Mouse (Mus musculus): ENCODE data around the gene Mga.

Mga gene

GRCm38 (mm10) chr2:119897090-119897732 lies at the start of gene Mga:
Gene Mga (plus strand): TSS chr2:119897228.
- DNase-seq (ENCODE audit: low spot score in 2 of 2): peak; percentile 92 to 95

GRCm38 (mm10) chr2:119853811-119854210 lies 43.2 kb upstream of the Mga start:
- no peak for DNase-seq (ENCODE audit: low spot score in 2 of 2)

DNA sequence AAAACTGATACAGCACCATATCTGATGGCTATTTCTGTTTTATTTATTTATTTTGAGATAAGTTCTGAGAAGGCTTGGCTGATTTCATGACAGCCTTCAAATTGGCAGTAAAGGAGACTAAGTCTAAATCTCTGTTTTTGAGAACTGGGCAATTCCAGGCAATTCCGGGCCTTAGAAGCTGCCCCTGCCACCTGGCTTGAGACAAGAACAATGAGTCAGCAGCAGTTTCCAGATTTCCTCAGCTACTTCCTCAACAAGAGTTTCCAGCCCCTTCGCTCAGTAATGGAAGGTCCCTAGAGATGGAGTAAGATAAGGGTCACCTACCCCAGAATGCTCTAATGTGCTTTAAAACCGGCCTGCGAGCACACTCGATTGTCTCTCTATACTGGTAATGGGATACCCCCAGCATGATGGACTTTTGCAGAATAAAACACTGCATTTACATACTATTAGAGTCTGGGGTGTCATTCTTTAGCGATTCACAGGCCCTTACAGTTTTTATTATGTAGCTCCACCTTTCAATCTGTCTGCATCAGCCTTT lies 41.6 kb upstream of the Mga start:
- DNase-seq (ENCODE audit: low spot score in 2 of 2): no peak

DNA sequence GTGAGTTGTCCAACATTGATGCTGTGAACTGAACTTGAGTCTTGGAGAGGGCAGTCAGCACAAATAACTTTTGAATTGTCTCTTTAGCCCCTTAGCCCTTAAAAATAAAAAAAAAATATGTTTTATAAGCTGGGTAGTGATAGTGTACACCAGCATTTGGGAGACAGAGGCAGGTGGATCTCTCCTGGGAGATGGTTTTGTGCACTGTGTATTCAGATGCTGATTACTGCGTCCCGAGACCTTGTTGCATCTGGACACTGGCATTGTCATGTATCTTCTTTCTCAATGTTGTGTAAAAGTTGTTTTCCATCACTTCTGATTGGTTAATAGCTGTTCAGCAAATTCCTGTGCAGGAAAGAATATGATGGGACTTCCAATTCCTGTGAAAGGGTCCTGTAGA lies 39.7 kb upstream of the Mga start:
- no peak for DNase-seq (ENCODE audit: low spot score in 2 of 2)

GRCm38 (mm10) chr2:119864484-119864883 lies 32.5 kb upstream of the Mga start:
- no peak for DNase-seq (ENCODE audit: low spot score in 2 of 2)

DNA sequence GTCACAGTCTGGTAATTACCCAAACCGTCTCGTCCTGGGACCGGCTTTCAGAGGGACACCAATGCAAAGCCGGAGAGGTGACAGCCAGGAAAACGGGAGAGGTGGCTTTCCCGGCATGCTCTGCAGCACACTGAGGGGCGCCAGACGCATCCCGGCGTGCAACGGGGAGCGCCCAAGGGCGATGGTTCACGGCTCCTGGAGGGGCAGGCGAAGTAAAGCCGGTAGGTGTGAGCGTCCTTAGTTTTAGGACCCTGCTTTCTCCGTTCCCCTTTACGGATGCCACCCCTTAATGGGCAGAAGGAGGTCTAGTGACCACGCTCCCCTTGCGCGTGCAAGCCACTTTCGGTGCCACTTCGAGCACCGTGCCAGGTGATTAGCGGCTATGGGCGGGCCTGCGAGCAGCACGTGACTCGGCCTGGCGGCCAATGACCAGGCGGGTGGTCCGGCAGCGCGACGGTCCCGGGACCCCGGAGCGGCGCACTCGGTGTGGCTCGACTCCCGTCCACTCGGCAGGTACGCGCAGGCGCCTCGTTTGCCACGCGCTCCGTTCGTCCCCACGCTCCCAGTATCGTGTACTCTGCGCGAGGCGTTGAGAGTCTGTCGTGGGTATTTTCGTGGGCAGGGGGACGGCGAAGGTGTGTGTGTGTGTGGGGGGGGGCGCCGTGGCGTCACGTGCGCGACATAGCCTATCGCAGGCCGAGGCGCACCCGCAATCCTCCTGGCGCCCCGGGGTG lies 24.5 kb upstream of the Mga start:
- DNase-seq (ENCODE audit: low spot score in 2 of 2): peak; percentile 69 to 72

DNA sequence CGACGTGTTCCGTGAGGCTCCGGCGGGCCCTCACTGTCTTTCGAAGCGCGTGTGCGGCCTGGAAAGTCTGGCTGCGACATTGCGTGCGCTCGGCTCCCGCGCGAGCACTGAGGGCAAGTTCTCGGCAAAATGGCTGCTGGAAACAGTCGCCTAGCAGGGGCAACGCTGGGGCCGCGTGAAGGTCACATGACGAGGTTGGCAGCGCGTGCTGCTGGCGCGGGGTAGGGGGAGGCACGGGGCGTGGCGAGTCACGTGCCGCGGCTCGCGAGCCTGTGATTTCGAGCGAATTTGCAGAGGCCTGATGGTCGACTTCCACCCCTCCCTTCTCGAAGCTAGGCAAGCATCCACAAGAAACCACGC lies 23.9 kb upstream of the Mga start:
- peak; percentile 90 to 91 for DNase-seq (ENCODE audit: low spot score in 2 of 2)

- no peak for DNase-seq (ENCODE audit: low spot score in 2 of 2)
Observed at GRCm38 (mm10) chr2:119875981-119876380, 21.0 kb upstream of the Mga start.

- DNase-seq (ENCODE audit: low spot score in 2 of 2): no peak
Observed at GRCm38 (mm10) chr2:119887201-119887600, 9.8 kb upstream of the Mga start.

- DNase-seq (ENCODE audit: low spot score in 2 of 2): no peak
Observed at GRCm38 (mm10) chr2:119896553-119897089, 407 bp upstream of the Mga start.

DNA sequence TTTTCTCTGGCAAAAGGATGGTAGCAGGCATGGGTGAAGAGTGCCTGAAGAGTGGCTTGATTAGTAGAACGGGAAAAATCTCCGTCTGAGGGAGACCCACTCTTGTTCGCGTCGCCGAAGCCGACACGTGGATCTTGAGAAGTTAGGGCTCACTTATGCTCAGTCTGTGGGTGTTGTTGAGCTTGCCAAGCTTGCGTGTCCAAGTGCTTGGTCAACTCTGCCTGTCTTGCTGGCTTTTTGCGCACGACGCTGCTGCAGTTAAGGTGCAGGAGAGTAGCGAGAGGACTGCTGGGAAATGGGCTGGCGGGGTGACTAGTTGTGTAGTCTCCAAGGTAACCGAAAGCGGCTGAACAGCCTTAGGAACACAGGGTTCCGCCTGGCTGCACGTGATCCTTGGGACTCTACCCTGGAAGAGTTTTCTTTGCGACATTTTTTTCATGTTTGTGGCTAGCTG lies 1.1 kb downstream of the Mga start:
- DNase-seq (ENCODE audit: low spot score in 2 of 2): peak; percentile 34 to 35

GRCm38 (mm10) chr2:119916007-119916406 lies 19.0 kb downstream of the Mga start:
- DNase-seq (ENCODE audit: low spot score in 2 of 2): no peak

DNA sequence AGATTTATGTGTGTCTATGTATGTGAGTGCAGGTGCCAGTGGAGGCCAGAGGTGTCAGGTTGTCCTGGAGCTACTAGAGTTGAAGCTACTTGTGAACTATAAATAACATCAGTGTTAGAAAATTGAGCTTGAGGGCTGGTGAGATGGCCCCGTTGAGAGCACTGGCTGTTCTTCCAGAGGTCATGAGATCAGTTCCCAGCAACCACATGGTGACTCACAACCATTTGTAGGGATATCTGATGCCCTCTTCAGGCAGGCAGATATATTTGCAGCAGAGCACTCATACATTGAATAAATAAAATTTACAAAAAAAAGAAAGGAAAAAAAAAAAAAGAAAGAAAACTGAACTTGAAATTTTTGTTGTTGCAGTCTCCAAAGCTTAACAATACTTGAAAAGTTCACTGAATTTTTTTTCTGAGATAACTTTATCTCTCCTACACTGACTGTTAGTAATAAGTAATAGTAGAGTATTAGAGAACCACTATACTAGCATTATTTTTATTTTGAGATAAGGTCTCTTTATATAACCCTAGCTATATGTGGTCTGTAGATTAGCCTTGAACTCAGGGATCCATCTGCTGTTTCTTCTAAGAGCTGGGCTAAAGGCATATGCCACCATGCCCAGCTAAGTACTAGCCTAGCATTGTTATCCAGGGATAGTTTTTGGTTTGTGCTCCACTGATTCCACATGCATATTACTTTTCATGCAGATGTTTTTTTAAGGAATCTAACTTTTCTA lies 20.8 kb downstream of the Mga start:
- DNase-seq (ENCODE audit: low spot score in 2 of 2): no peak

DNA sequence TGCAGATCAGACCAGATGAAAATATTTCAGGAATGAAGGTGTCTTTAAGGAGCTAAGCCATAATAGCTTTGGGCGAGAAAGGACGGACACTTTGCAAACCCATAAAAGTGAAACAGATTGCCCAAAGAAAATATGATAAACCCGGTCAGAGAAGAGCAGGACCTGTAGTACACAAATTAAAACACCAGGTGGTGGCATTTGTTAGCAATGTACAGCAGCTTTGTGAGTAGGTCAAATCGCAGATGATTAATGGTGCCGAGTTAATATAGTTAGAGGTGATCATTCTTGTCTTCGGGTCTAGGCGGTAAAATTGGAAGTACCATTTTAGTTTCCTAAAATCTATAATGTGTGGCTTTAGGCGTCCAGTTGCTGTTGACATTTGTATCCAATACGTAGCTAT lies 73.5 kb downstream of the Mga start:
- DNase-seq (ENCODE audit: low spot score in 2 of 2): no peak

DNA sequence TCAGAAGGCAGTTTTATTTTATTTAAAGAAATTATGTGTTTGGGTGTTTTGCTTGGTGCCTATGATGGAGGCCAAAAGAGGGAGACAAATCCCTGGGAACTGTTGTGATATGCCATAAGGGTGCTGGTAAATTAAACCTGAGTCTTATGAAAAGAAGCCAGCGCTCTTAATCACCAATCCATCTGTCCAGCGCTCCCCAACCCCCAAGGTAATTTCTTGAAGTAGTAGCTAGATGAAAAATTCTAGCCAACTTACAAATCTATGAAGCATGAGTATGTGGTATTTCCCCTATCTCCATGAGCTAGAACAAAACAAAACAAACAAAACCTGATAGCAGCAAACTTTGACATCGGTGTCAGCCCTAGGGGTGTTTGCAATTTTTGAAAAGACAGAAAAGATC lies 74.3 kb downstream of the Mga start:
- no peak for DNase-seq (ENCODE audit: low spot score in 2 of 2)

GRCm38 (mm10) chr2:119971837-119972536 lies 75.0 kb downstream of the Mga start:
- peak; percentile 94 to 96 for DNase-seq (ENCODE audit: low spot score in 2 of 2)

DNA sequence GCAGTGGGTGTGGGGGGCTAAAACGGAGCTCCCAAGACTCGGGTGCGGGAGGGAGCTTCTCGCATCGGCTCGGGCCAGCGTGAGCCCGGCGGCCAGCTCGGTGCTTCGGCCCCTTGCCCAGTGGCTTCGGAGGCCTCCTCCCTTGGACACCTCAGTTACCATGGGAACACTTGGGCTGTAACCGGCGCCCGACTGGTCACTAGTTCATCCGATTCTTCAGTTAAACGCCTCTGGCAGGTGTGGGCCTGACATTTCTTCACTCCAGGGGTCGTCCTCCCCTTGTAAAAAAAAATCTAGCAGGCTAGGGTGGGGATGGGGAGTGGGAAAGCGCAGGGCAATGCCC lies 75.5 kb downstream of the Mga start, which contains the start of gene Mapkbp1:
Mapkbp1 (plus strand) TSS at position 163 of the 343 bp plus-strand sequence.
- DNase-seq (ENCODE audit: low spot score in 2 of 2): no peak

DNA sequence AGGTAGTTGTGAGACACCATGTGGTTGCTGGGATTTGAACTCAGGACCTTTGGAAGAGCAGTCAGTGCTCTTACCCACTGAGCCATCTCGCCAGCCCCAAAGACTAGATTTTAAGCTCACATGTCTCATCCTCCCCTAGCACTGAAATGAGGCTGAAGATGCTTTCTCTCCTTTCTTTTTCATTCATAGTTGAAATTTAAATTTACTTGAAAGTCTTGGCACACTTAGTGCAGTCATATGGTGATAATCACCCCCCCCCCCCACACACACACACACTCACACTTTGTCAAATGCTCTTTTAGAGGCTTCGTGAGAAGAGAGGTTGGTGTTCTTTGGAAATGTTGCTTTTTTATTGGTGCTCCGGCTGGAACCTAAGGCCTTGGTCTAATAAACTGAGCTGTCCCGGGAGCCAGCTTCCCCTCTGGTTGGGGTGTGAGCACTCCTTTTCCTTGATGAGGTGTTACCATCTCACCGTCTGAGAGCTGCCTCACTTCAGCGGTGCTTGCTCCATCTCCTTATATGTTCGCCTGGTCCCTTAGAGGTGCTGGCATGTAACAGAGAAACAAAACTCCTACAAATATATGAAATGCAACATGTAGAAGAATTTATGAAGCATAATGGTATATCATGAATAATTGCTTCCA lies 83.4 kb downstream of the Mga start:
- DNase-seq (ENCODE audit: low spot score in 2 of 2): no peak

DNA sequence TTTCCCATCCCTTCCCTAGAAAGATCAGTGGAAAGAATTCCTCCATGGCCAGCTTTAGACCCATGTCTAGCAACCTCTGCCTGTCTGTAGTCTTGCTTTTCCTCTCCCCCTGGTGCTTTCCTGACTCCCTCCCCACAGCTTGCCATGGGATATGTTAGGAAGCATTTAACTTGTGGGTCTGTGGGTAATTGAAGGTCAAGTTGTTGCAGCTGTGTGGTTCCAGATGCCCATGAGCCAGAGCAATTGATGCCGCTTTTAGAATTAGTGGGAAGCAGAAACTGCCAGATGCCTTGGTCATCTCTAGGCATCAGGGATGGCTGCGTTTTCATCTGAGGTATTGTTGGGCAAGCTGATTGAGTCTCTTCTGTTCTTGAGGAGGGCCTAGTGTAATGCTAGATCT lies 84.6 kb downstream of the Mga start:
- no peak for DNase-seq (ENCODE audit: low spot score in 2 of 2)

DNA sequence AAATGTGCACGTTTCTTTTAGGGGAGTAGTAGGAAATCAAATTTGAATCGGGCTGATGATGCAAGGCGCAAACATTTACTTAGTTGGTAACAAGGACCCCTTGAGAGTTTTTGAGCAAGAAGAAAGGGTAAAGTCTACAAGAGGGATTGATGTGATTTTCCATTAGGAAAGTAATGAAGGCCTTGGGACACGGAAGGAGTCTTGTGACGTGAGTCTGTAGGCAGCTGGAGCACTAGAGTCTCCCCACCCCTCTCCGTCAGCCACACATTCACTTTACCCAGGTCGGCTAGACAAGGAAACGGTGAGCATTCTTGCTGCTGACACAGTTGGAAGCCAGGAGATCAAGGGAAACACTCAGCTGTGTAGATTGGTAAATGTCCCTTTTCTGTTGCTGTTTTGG lies 88.8 kb downstream of the Mga start:
- DNase-seq (ENCODE audit: low spot score in 2 of 2): no peak

DNA sequence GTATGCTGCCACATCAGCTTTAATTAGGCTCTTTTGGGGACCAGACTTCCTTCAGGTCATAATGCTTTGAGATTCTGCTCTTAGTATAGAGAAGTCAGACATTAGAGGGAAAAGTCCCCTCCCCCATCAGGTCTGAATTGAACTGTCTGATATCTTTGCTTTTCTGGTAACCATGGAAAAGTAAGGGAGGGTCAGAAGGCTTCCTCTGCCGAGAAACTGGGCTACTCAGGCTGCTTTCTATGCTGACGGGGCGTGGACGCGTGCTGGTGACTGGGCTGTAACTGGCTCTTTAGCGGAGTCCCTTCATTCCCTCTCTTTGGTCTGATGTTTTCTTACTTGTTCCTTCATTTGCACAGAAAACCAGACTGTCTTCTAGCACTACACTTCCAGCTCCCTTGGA lies 89.3 kb downstream of the Mga start:
- no peak for DNase-seq (ENCODE audit: low spot score in 2 of 2)
